Mouse (Mus musculus) lung, postnatal 25 days (tissue): ENCODE results near the gene Pramef25.
"Not testable (repeated sequence)": the region's sequence is repeated elsewhere in the genome, so short reads cannot be mapped to it uniquely, and the experiment has no call there.

Experiments used
- DNase-seq: peaks from one replicate; pipeline ENCODE4 v3.0.0; 2022; ENCODE audit warnings: low spot score

Pramef25 gene

DNA sequence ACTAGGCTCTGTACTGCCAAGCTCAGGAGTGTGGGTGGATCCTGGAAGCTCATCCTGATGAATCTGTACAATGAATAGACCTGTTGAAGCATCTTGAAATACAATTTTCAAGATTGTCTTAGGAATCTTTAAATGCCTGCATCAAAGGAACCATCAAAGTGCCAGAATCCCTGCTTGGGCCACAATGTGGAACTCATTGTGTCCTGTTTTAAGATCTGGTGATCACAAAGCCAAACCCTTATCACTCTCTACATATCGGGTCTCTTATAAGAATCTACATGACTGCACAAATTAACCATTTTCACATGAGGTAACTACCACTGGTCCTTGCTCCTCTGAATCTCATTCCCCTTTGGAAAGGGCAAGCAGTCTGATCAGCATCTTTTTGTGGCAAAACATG lies at the start of gene Pramef25:
Gene Pramef25, minus strand, starts transcription at position 101 of the 400 bp plus-strand sequence.
- not testable (repeated sequence) for DNase-seq

DNA sequence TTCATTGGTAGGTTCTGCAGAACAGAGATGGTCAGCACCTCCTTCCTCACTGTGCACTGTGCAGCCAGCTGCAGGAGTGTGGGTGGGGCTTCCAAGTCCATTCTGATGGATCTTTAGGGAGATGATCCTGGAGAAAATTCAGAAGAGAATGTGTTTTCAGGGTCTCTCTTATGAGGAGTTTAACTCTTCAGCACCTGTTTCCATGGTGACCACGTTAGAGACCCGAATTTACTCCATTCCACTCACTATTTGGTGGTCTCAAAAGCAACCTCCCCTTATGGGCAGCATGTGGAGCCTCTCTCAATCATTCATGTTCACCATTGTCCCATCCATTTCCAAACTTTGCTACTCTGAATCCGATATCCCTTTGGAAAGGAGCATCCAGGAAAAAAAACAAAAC lies 43.5 kb upstream of the Pramef25 start, which contains the start of gene Pramef17:
Gene Pramef17, minus strand, starts transcription at position 101 of the 400 bp plus-strand sequence.
- DNase-seq: not testable (repeated sequence)

DNA sequence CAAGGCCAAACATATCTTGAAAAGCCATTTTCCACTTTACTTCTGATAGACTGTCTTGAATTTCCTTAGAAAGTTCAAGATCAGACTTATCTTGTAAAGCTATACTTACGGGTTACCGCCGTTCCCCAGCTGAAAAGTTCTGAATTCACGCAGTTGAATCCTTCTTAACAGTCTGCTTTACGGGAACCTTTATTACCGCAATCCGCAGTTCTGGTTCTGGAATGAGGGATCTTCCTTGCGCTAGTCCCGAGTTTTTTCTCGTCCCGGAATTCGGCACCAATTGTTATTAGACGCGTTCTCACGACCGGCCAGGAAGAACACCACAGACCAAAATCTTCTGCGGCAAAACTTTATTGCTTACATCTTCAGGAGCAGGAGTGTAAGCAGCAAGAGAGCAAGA lies 37.3 kb upstream of the Pramef25 start:
- DNase-seq: peak; percentile 54

DNA sequence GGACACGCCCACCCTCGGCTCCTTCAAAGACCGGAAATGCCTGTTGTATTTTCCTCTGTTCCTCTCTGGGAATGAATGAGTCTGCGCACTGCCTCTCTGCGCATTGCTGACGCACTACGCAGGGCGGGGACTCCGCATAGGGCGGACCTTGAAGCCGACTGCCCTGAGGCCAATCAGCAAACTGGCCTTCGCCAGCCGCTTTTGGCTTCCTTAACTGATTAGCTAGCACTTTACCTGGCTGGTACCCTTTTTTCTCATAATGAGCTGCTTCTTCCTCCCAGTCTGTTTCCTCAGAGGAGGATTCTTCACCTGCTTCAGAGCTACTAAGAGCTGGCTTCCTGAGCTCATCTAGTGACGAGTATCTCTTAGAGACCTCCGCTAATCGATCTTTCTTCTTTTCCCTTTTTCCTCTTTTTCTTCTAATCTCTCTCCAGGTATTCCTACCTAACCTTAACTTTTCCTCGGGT lies 36.7 kb upstream of the Pramef25 start:
- DNase-seq: peak; percentile 63

DNA sequence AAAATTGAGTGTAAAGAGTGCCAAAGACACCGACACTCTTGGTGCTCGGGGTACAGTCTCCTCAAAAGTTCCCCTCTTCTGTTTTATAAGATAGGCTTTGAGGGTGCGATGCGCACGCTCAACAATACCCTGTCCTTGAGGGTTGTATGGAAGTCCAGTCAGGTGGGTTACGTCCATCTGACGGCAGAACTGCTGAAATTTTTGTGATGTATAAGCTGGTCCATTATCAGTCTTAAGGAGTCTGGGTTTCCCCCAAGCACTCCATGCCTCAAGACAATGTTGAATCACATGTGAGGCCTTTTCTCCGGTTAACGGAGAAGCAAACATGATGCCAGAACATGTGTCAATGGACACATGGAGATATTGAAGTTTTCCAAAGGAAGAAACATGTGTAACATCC lies 34.9 kb upstream of the Pramef25 start:
- peak; percentile 30 for DNase-seq

DNA sequence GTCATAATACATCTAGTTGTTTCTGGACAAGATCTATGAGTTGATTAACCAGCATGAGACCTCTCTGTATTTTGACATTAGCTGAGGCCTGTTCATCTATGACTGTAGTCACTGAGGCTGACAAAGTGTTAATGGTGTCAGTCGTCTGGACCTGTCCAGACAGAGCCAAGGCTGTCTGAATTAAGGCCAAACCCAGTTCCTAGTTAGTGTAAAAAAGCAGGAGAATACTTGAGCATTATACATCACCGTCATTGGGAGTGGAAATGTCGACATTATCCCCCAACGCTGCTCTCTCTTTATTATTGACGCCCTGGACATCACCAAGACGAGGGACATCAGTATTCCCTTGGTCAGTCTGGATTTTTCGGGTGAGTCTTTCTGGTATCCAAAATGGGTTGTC lies 34.3 kb upstream of the Pramef25 start:
- DNase-seq: peak; percentile 17

DNA sequence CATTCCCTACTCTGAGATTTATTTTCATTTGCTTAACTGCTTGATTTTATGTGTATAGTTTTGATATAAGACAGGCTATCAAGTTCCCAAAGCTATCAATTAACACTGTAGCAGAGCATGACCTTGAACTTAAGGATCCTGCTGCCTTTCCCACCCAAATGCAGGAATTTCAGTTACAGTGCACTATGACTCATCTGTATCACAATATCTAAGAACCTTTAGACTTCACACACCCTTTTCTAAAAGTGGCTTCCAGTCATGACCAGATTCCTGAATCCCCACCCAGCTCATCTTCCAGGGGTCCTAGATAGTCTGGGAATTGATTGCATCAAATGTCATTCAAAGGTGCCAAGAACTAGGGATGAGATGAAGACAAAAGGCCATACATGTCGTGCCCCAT lies 32.6 kb upstream of the Pramef25 start:
- DNase-seq: not testable (repeated sequence)

DNA sequence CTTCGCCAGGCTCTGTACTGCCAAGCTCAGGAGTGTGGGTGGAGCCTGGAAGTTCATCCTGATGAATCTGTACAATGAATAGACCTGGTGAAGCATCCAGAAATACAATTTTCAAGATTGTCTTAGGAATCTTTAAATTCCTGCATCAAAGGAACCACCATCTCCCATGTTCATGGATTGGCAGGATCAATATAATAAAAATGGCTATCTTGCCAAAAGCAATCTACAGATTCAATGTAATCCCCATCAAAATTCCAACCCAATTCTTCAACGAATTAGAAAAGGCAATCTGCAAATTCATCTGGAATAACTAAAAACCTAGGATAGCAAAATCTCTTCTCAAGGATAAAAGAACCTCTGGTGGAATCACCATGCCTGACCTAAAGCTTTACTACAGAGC lies 16.0 kb upstream of the Pramef25 start, which contains the start of gene Gm13101:
Gene Gm13101, minus strand, starts transcription at position 101 of the 400 bp plus-strand sequence.
- DNase-seq: not testable (repeated sequence)

DNA sequence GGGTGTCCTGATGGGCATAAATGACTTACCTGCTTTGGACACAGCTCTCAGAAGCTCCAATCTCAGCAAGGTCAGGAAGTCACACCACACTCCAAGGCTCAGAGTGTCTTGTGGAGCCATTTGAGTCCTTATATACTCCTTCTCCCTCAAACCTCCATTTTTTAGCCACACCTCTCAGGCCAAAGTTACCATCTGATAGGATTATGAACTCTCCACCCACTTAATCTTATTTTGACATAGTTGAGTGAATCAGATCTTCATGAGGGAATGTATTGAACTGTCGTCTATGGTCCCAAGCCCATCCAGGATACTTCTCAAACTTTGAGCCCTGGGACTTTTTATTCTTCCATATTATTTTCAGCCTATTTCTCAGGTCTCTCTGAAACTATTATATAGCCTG lies 50.5 kb downstream of the Pramef25 start, which contains the start of gene Pramef6:
Gene Pramef6, minus strand, starts transcription at position 101 of the 400 bp plus-strand sequence.
- not testable (repeated sequence) for DNase-seq
